Mouse (Mus musculus) testis, adult 2 months (tissue): ENCODE data around the gene Csad.

Source experiments
- CTCF ChIP-seq: fragments of 200-500 bp; IDR thresholded peaks from 2 replicates; pipeline ENCODE4 v1.5.1; 2012; ENCODE audit warnings: low read depth, mild to moderate bottlenecking, inconsistent platforms, low read length, moderate library complexity; ENCODE audit not compliant: control insufficient read depth, insufficient read depth, insufficient replicate concordance
- POLR2A ChIP-seq: fragments of 200-500 bp; IDR thresholded peaks from 2 replicates; pipeline ENCODE4 v1.6.1; 2012; ENCODE audit warnings: low read depth, mild to moderate bottlenecking, inconsistent platforms, low read length, moderate library complexity; ENCODE audit not compliant: control insufficient read depth

GRCm38 (mm10) chr15:102235371-102236027, 31.0 kb upstream of the Csad start:
- TF ChIP-seq POLR2A, result no peak
- TF ChIP-seq CTCF, result no peak
